Mouse (Mus musculus) forebrain, embryonic 12.5 days (tissue): ENCODE measurements around the gene Tmtc4. TPM values are rescaled to one million over a fixed set of nuclear protein-coding genes. Genes with fewer than 3 reads are reported as not detected.
A peak's percentile ranks its signal among the peaks of the same experiment; 100 is the strongest.

ENCODE experiments used
- ATAC-seq: fragments of 200-750 bp; cut with Nextera tagmentation; 2 replicates; pipeline ENCODE4 v1.8.0; 2017; ENCODE audit warnings: moderate TSS enrichment; ENCODE audit not compliant: low FRiP score
- H3K27ac ChIP-seq: fragments of 300-500 bp; sonication (generic); 2 replicates; pipeline ENCODE4 v1.5.1; 2016; ENCODE audit warnings: mild to moderate bottlenecking
- H3K27me3 ChIP-seq: fragments of 300-500 bp; sonication (generic); 2 replicates; pipeline ENCODE4 v1.6.1; 2016; ENCODE audit warnings: mild to moderate bottlenecking
- H3K36me3 ChIP-seq: fragments of 300-500 bp; sonication (generic); replicated peaks from 2 replicates; pipeline ENCODE4 v1.6.1; 2016; ENCODE audit warnings: mild to moderate bottlenecking
- H3K4me1 ChIP-seq: fragments of 300-500 bp; sonication (generic); 2 replicates; pipeline ENCODE4 v1.6.1; 2016
- H3K4me2 ChIP-seq: fragments of 300-500 bp; sonication (generic); 2 replicates; pipeline ENCODE4 v1.6.1; 2016; ENCODE audit warnings: mild to moderate bottlenecking, moderate library complexity
- H3K4me3 ChIP-seq: fragments of 300-500 bp; sonication (generic); replicated peaks from 2 replicates; pipeline ENCODE4 v1.5.1; 2016; ENCODE audit warnings: mild to moderate bottlenecking
- H3K9ac ChIP-seq: fragments of 300-500 bp; sonication (generic); 2 replicates; pipeline ENCODE4 v1.6.1; 2016; ENCODE audit warnings: mild to moderate bottlenecking
- H3K9me3 ChIP-seq: fragments of 300-500 bp; sonication (generic); 2 replicates; pipeline ENCODE4 v1.6.1; 2016
- WGBS: fragments of 180-500 bp; shearing (Covaris S2); methylation state at CpG from one replicate; pipeline ENCODE4 v1.1.7; 2016; 5-methylcytosine and 5-hydroxymethylcytosine counted together
- polyA plus RNA-seq: library from polyadenylated mRNA; unstranded; fragments of >200 nt; fragmentation: Nextera tagmentation; extraction: Ambion mirVana; gene quantifications from 2 replicates; pipeline ENCODE4 v1.2.1, GENCODE M21; 2016

Gene Tmtc4
- polyA plus RNA-seq, 1 experiment from 2014 or later: 37.3 TPM

DNA sequence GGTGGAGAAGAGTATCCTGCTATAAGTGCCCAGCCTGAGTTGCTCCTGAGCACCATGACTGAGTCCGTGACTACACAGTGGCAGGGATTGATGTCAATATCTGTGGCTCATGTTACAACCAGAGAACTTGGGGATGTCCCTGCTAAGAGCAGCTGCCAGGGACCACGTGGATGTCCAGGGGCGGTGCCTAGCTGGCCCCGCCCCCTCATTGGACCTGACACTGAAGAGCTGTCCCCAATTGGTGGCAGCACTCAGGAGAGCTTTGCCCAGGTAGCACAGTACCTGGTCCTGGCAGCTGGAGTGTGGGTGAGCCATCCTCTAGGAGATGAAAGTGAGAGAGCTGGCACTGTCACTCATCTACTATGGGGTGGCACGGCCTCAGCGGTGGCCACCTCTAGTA, 9.1 kb upstream of the Tmtc4 start:
- 67% methylated on average over 6 of the region's 6 CpGs for WGBS
- Histone ChIP-seq H3K4me2 (no peak overlapping the region), H3K4me1 (no peaks in the 10 kb centered on the region), H3K36me3 (no peaks in the 10 kb centered on the region), H3K27ac (no peak overlapping the region), H3K27me3 (no peaks in the 10 kb centered on the region), H3K9ac (no peak overlapping the region), H3K4me3 (no peak overlapping the region), H3K9me3 (no peaks in the 10 kb centered on the region)
- no peak for ATAC-seq

DNA sequence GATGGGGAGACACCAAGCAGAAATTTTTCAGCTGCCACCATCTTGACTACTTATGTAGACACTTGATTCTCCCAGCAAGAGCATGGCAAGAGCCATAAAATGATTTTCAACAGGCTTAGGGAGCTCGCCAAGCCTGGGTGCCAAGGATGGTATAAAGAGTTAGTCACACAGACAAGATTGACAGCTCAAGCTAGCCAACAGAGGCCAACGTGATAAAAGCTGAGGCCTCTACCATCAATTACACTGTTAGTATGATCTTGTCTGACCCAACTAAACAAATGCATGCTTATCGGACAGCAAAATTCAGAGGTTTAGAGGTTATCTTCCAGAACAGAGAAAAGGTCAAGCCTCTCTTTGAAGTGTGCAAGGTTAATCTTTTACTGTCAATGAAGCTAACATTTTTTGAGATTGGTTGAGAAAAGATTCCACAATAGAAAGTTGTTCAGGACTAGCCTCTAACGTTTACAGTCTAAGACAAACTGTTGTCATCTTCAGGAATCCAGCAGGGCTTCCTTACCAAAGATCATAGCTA, 6.8 kb upstream of the Tmtc4 start:
- 83% methylated on average over 4 of the region's 4 CpGs for WGBS
- no peaks in the 10 kb centered on the region for H3K4me1 ChIP-seq
- H3K36me3 ChIP-seq: no peaks in the 10 kb centered on the region
- H3K27ac ChIP-seq: no peak overlapping the region
- ATAC-seq: no peak
- no peaks in the 10 kb centered on the region for H3K27me3 ChIP-seq
- H3K4me2 ChIP-seq: no peak overlapping the region
- no peaks in the 10 kb centered on the region for H3K9me3 ChIP-seq
- H3K4me3 ChIP-seq: no peak overlapping the region
- no peak overlapping the region for H3K9ac ChIP-seq

DNA sequence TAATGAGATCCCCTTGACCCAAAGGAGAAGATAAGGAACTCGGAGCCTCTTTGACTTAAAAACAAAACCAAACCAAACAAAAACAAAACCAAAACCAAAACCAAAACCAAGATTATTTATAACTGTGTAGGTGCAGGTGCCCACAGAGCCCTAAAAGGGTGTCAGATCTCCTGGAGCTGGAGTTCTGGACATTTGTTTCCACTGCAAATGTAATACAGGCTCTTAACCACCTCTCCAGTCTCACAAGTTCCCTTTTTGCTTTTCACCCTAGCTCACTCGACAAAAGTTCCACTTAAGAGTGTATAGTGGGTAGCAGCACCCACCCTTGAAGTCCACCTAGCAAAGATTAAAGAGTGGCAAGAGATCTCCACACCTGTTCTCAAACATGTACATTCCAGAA, 2.6 kb upstream of the Tmtc4 start:
- H3K36me3 ChIP-seq: no peaks in the 10 kb centered on the region
- no peak overlapping the region for H3K9ac ChIP-seq
- H3K27ac ChIP-seq: no peak overlapping the region
- ATAC-seq: no peak
- H3K4me1 ChIP-seq: peaks cover 20% of the 10 kb centered on the region
- H3K4me2 ChIP-seq: no peak overlapping the region
- WGBS: 84% methylated on average over 2 of the region's 2 CpGs
- H3K27me3 ChIP-seq: no peaks in the 10 kb centered on the region
- H3K9me3 ChIP-seq: no peaks in the 10 kb centered on the region
- no peak overlapping the region for H3K4me3 ChIP-seq

DNA sequence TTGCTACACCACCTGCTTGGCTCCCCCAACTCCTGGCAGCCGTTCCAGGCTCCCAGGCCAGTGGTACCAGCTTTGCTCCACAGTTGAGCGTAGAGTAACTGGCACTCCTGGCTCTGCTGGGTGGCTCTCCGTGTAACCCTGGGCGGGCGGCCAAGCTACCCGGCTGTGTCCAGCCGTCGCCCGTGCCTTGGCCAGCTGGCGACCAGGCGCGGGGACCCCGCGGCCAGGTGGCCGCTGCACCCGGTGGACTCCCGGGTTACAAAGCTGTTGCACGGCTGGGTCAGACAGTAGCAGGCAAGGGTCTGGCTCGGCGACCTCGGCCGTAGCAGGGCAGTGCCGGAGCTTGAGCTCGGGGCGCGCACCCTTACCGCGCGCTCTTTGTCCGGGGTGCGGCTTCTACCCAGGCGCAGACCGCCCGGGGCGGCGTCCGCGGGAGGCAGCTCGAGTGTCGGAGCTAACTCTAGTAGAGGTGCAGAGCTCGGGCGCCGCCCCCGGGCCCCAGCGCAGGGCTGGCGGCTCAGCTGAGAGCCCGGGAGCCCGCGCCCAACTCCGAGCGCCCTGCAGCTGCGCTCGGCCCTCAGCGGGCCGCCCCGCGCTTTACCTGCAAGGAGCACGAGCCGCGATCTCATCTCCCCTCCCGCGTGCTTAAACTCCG, 1.1 kb downstream of the Tmtc4 start:
- H3K27ac ChIP-seq: peak overlapping the region; percentile 93
- H3K4me2 ChIP-seq: peak overlapping the region; percentile 83
- H3K36me3 ChIP-seq: no peaks in the 10 kb centered on the region
- H3K4me1 ChIP-seq: peaks cover 27% of the 10 kb centered on the region
- H3K27me3 ChIP-seq: no peaks in the 10 kb centered on the region
- ATAC-seq: no peak; the same call in 1 of the 2 replicates
- H3K9ac ChIP-seq: peak overlapping the region; percentile 89
- WGBS: under 1% methylated on average over 62 of the region's 63 CpGs
- H3K4me3 ChIP-seq: peak overlapping the region; percentile 89
- H3K9me3 ChIP-seq: no peaks in the 10 kb centered on the region

DNA sequence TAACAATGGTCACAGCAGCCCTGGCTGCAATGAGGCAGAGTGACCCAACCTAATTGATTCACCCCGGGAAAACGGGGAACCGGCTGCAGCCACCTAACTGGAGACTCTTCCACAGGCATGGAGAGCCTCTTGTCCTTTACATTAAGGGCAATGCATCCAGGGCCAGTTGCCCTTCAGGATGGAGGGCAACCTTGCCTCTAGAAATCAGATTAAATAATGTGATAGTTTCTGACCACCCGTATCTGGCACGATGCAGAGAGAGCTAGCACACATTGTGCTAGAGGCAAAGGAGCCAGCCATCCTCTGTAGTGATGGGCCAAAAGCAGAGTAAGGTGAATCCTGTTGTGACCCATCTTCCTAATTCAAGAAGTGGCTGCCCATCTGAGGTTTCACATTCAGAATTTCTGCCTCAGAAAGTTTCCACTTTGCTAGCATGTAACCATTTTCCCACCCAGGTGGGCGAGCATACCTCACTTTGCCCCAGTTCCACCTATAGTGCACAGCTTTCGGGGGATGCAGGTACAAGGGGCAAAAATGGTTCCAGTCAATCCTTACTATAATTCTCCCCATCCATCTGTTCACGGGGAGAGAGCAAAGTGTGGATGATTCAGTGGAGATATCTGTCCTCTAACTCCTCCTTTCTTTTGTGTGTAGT, 1.9 kb downstream of the Tmtc4 start:
- no peaks in the 10 kb centered on the region for H3K9me3 ChIP-seq
- peak overlapping the region; percentile 83 for H3K4me2 ChIP-seq
- H3K4me3 ChIP-seq: peak overlapping the region; percentile 89
- no peaks in the 10 kb centered on the region for H3K27me3 ChIP-seq
- WGBS: 25% methylated on average over 8 of the region's 8 CpGs
- H3K27ac ChIP-seq: peak overlapping the region; percentile 93; the same call in 1 of the 2 replicates
- no peaks in the 10 kb centered on the region for H3K36me3 ChIP-seq
- H3K4me1 ChIP-seq: peaks cover 27% of the 10 kb centered on the region
- ATAC-seq: no peak
- peak overlapping the region; percentile 89 for H3K9ac ChIP-seq

DNA sequence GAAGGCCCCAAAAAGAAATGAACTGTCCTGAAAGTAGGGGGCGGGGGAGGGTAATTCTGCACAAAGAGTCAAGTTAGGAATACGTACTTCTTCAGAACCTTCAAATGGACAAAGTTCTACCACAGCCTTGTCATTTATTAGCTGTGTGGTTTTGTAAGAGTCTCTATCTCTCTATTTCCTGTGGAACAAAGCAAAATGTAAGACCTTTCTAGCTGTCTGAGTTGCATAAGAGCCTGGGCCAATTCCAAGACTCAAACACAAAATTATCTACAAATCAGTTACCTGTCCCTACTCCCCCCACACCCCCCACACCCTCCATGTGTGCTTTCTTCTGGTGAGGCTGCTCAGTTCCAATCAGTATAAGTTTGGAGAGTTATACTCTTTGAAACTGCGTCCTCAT, 5.0 kb downstream of the Tmtc4 start:
- Histone ChIP-seq H3K4me2 (no peak overlapping the region), H3K9me3 (no peaks in the 10 kb centered on the region), H3K9ac (no peak overlapping the region), H3K36me3 (no peaks in the 10 kb centered on the region), H3K27ac (no peak overlapping the region), H3K27me3 (no peaks in the 10 kb centered on the region), H3K4me3 (no peak overlapping the region), H3K4me1 (peaks cover 27% of the 10 kb centered on the region)
- WGBS: 90% methylated on average over 3 of the region's 3 CpGs
- ATAC-seq: no peak

DNA sequence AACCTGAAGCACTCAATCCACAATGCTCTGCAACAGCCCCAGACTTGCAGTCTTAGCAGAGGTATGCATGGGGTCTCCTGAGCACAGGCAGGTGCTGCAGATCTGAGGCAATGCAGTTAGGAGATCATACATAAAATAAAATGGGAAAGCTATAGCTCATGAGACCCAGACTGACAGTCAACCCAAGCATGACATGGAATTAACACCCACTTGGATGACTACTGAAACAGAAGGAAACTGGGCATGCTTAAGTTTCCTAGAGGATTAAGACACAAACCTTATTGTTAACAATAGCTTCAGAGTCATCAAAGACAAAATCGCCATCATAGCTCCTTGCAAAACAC, 6.1 kb downstream of the Tmtc4 start:
- H3K9me3 ChIP-seq: no peaks in the 10 kb centered on the region
- H3K36me3 ChIP-seq: peaks cover 4% of the 10 kb centered on the region; the same call in 1 of the 2 replicates
- H3K9ac ChIP-seq: no peak overlapping the region
- no peak overlapping the region for H3K4me2 ChIP-seq
- no peaks in the 10 kb centered on the region for H3K27me3 ChIP-seq
- no peak for ATAC-seq
- no peak overlapping the region for H3K4me3 ChIP-seq
- H3K27ac ChIP-seq: no peak overlapping the region
- peaks cover 23% of the 10 kb centered on the region for H3K4me1 ChIP-seq
- WGBS: 50% methylated on average over 1 of the region's 1 CpGs

DNA sequence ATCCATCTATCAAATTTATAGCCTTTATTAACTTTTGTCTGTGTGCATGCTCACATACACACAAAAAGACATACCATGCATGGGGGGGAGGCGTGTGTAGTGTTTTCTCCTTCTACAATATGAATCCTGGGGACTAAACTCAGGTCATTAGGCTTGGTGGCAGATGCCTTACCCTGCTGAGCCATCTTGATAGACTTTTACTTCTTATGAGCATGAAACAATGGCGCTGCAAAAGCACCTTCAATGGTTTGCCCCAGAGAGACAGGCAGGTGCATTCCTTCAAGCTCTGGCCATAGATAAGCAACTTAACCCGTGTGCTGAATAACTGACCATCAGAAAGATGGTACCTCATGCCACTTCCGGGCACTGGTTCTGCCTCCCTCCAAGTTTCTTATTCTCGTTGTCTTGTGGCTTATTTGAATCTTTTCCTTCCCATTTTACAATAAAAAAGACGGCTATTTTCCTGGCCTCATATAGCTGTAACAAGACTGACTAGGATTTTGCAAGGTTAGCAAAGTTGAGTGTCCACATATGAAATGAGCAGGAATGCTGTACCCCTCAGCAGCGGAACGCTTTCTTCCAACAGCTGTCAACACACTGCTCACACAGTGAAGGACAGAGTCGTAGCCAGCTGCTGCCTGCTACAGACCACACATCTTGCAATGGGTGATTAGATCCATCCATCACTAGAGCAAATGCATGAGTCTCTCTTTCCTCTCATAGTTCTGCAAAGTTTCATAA, 6.6 kb downstream of the Tmtc4 start:
- H3K9ac ChIP-seq: no peak overlapping the region
- H3K4me1 ChIP-seq: peaks cover 20% of the 10 kb centered on the region
- H3K4me2 ChIP-seq: no peak overlapping the region
- H3K36me3 ChIP-seq: peaks cover 8% of the 10 kb centered on the region; the same call in 1 of the 2 replicates
- H3K27ac ChIP-seq: no peak overlapping the region
- WGBS: 83% methylated on average over 9 of the region's 9 CpGs
- no peaks in the 10 kb centered on the region for H3K9me3 ChIP-seq
- no peak overlapping the region for H3K4me3 ChIP-seq
- no peak for ATAC-seq
- no peaks in the 10 kb centered on the region for H3K27me3 ChIP-seq

DNA sequence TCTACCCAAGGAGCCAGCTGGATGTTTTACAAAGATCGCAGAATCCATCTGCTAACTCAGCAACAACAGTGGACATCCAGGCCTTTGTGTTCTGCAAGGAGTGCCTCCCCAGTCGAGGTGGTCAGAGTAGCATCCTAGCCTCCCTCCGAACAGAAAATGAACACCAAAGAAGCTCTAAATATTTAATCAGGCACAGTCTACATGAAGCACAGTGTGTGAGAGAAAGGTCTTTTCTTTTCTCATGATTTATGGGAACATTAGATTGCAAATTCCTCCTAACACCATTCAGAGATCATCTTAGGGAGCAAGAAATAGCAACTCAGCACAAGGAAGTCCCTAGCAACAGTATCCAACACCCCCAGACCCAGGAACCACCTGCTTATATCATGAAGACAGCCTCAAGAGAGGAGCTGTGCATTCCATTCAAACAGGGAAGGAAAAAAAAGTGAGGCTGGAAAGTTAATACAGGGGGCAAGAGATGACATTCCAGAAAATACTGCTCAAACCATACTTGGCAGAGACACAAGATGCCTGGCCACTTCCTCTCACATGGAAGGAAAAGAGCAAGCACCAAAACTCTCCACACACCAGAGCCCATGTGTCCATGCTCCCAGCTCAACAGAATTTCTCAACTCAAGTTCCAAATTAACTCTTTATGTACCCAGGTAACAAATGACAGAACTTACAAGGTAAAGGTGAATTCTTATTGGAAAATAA, 8.8 kb downstream of the Tmtc4 start:
- WGBS: 79% methylated on average over 3 of the region's 3 CpGs
- Histone ChIP-seq H3K4me1 (peaks cover 5% of the 10 kb centered on the region; the same call in 1 of the 2 replicates), H3K4me2 (no peak overlapping the region), H3K36me3 (peaks cover 30% of the 10 kb centered on the region), H3K4me3 (no peak overlapping the region), H3K27ac (no peak overlapping the region), H3K9ac (no peak overlapping the region), H3K9me3 (no peaks in the 10 kb centered on the region), H3K27me3 (no peaks in the 10 kb centered on the region)
- no peak for ATAC-seq

DNA sequence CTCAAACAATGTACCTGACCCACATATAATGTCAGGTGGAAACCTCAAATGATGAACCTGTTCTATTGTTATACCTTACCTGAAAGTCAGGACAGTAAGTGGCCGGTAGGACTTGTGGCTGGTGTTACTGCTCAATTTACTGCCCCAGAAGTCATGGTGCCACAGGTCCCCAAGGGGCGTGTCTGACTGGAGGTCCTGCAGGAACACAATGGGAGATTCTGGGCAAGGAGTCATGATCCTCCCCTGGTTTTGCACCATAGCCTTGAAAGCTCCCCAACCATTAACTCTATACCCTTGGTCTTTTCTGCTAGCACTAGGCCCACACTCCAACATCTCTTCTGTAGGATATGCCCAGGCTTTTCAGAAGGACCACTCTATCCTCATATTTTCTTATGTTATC, 10.7 kb downstream of the Tmtc4 start:
- Histone ChIP-seq H3K4me1 (peaks cover 5% of the 10 kb centered on the region; the same call in 1 of the 2 replicates), H3K27ac (no peak overlapping the region), H3K9me3 (no peaks in the 10 kb centered on the region), H3K4me2 (no peak overlapping the region), H3K27me3 (no peaks in the 10 kb centered on the region), H3K4me3 (no peak overlapping the region), H3K36me3 (peaks cover 42% of the 10 kb centered on the region), H3K9ac (no peak overlapping the region)
- no peak for ATAC-seq
- WGBS: 96% methylated on average over 2 of the region's 2 CpGs

DNA sequence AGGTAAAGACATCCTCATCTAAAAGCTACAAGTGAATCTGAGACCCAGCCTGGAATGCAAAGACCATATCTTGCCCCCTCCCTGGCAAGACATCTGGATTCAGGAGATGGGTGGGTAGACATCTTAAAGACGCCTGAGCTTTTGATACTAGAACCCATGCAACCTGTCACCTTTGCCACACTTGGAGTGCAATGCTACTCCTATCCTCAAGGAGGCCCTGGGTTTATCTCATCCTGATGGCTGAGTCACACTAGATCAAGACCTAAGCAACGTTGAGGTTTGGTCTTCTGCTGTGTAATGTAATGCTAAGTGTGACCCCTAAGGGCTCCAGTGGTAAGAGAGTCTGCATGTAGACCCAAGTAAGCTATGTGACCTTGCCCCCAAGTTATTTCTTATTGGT, 15.8 kb downstream of the Tmtc4 start:
- no peak for ATAC-seq
- Histone ChIP-seq H3K9ac (no peak overlapping the region), H3K27me3 (no peaks in the 10 kb centered on the region), H3K9me3 (no peaks in the 10 kb centered on the region), H3K27ac (no peak overlapping the region), H3K4me3 (no peak overlapping the region), H3K36me3 (peaks cover 65% of the 10 kb centered on the region), H3K4me1 (no peaks in the 10 kb centered on the region), H3K4me2 (no peak overlapping the region)
- 91% methylated on average over 2 of the region's 2 CpGs for WGBS

DNA sequence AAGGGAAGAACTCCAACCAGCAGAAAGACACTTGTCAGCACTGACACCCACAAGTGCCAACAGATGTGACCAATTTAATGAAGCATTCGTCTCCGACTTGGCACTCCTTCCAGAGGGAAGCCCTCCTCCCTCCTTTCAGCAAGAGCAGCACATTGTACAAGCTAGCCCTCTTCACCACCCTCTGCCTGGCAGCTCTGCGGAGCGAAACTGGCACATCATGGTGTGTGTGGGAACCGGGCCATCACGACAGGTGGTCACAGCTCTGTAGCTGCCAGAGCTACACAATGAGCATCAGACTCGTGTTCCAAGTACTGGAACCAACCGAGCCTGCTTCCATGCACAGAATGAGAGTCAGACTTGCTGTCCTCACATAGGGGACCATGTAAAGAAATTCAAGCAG, 25.9 kb downstream of the Tmtc4 start:
- peak; percentile 71; the same call in 1 of the 2 replicates for ATAC-seq
- no peak overlapping the region for H3K4me2 ChIP-seq
- 78% methylated on average over 8 of the region's 8 CpGs for WGBS
- no peak overlapping the region for H3K4me3 ChIP-seq
- no peak overlapping the region for H3K27ac ChIP-seq
- peaks cover 8% of the 10 kb centered on the region for H3K36me3 ChIP-seq
- H3K4me1 ChIP-seq: no peaks in the 10 kb centered on the region
- H3K9me3 ChIP-seq: no peaks in the 10 kb centered on the region
- no peaks in the 10 kb centered on the region; the same call in 1 of the 2 replicates for H3K27me3 ChIP-seq
- H3K9ac ChIP-seq: no peak overlapping the region
